In genomic region chr7:99570680-99571079, GRCm38 (mm10) we compare ENCODE assay signal across 9 mouse cellular contexts. TPM values are rescaled to one million over a fixed set of nuclear protein-coding genes. Genes with fewer than 3 reads are reported as not detected.
A peak's percentile ranks its signal among the peaks of the same experiment; 100 is the strongest.
DNase-seq lines count a peak whose midpoint lies in the region; ATAC-seq and TF ChIP-seq lines count a peak whose summit lies in the region.
"Had no signal": no experiment of that assay in that cellular context is flagged by ENCODE, and none has a peak within 500 bp of the region (broad histone marks: within the 10 kb centered on the region; RNA-seq: fewer than 3 reads in every experiment).

No protein-coding gene starts in this region.

- no peaks in the 10 kb centered on the region for H3K27me3 ChIP-seq in hindbrain, embryonic 12.5 days
- no peaks in the 10 kb centered on the region for H3K27me3 ChIP-seq in hindbrain, postnatal 0 days (ENCODE audit: insufficient read depth, low read length)
- H3K27me3 ChIP-seq in midbrain, embryonic 13.5 days, result no peaks in the 10 kb centered on the region
- H3K27me3 ChIP-seq in midbrain, embryonic 11.5 days (ENCODE audit: control insufficient read depth, insufficient read depth, low read length), result no peaks in the 10 kb centered on the region
- H3K27me3 ChIP-seq in limb, embryonic 12.5 days, result no peaks in the 10 kb centered on the region

- H3K4me2 ChIP-seq in hindbrain, embryonic 12.5 days (replicated peaks), result no peak overlapping the region
- no peak overlapping the region for H3K4me2 ChIP-seq in hindbrain, postnatal 0 days (ENCODE audit: low read depth, low read length)
- no peak overlapping the region for H3K4me2 ChIP-seq in midbrain, embryonic 13.5 days (replicated peaks)
- H3K4me2 ChIP-seq in midbrain, embryonic 11.5 days, result no peak overlapping the region
- H3K4me2 ChIP-seq in limb, embryonic 12.5 days, result no peak overlapping the region

- no peaks in the 10 kb centered on the region for H3K36me3 ChIP-seq in hindbrain, embryonic 12.5 days
- H3K36me3 ChIP-seq in hindbrain, postnatal 0 days (ENCODE audit: insufficient read depth, low read length), result no peaks in the 10 kb centered on the region
- H3K36me3 ChIP-seq in midbrain, embryonic 13.5 days, result 0 out of 2 replicates have a peak, but pooled peaks cover 5% of the 10 kb centered on the region
- no peaks in the 10 kb centered on the region for H3K36me3 ChIP-seq in midbrain, embryonic 11.5 days (ENCODE audit: control insufficient read depth, insufficient read depth, low read length)
- no peaks in the 10 kb centered on the region for H3K36me3 ChIP-seq in limb, embryonic 12.5 days

- 65% methylated on average over 5 of the region's 5 CpGs for WGBS in hindbrain, embryonic 12.5 days
- WGBS in hindbrain, postnatal 0 days, result 47% methylated on average over 5 of the region's 5 CpGs
- WGBS in midbrain, embryonic 13.5 days, result 53% methylated on average over 5 of the region's 5 CpGs
- WGBS in midbrain, embryonic 11.5 days, result 60% methylated on average over 5 of the region's 5 CpGs
- 57% methylated on average over 5 of the region's 5 CpGs for WGBS in limb, embryonic 12.5 days

- no peak overlapping the region for H3K4me3 ChIP-seq in hindbrain, embryonic 12.5 days
- no peak overlapping the region for H3K4me3 ChIP-seq in hindbrain, postnatal 0 days (ENCODE audit: low read length)
- no peak overlapping the region for H3K4me3 ChIP-seq in midbrain, embryonic 13.5 days (replicated peaks)
- no peak overlapping the region for H3K4me3 ChIP-seq in midbrain, embryonic 11.5 days (ENCODE audit: low read depth, low read length)
- no peak overlapping the region for H3K4me3 ChIP-seq in limb, embryonic 12.5 days (replicated peaks)
- H3K4me3 ChIP-seq: myocyte had no signal

- H3K27ac ChIP-seq in hindbrain, embryonic 12.5 days, result peak overlapping the region; percentile 31; the same call in 1 of the 2 replicates
- no peak overlapping the region for H3K27ac ChIP-seq in hindbrain, postnatal 0 days
- 0 out of 2 replicates have a peak overlapping the region, but pooled peaks have one; percentile 30 for H3K27ac ChIP-seq in midbrain, embryonic 13.5 days
- no peak overlapping the region for H3K27ac ChIP-seq in midbrain, embryonic 11.5 days (ENCODE audit: low read depth, low read length)
- H3K27ac ChIP-seq in limb, embryonic 12.5 days, result 0 out of 2 replicates have a peak overlapping the region, but pooled peaks have one; percentile 41

- H3K4me1 ChIP-seq in hindbrain, embryonic 12.5 days, result peaks cover 23% of the 10 kb centered on the region
- H3K4me1 ChIP-seq in hindbrain, postnatal 0 days (ENCODE audit: insufficient read depth, low read length), result peaks cover 10% of the 10 kb centered on the region; the same call in 1 of the 2 replicates
- peaks cover 22% of the 10 kb centered on the region for H3K4me1 ChIP-seq in midbrain, embryonic 13.5 days (replicated peaks)
- peaks cover 2% of the 10 kb centered on the region; the same call in 1 of the 2 replicates for H3K4me1 ChIP-seq in midbrain, embryonic 11.5 days (ENCODE audit: control insufficient read depth, insufficient read depth, low read length)
- H3K4me1 ChIP-seq in limb, embryonic 12.5 days (replicated peaks), result peaks cover 21% of the 10 kb centered on the region

- peak overlapping the region; percentile 27; the same call in 1 of the 2 replicates for H3K9ac ChIP-seq in hindbrain, embryonic 12.5 days
- H3K9ac ChIP-seq in hindbrain, postnatal 0 days (replicated peaks; ENCODE audit: low read length), result no peak overlapping the region; the same call in 1 of the 2 replicates
- H3K9ac ChIP-seq in midbrain, embryonic 13.5 days (replicated peaks), result peak overlapping the region; percentile 48; the same call in 1 of the 2 replicates
- H3K9ac ChIP-seq in midbrain, embryonic 11.5 days (ENCODE audit: low read length), result no peak overlapping the region
- H3K9ac ChIP-seq in limb, embryonic 12.5 days (replicated peaks), result no peak overlapping the region

- TF ChIP-seq CTCF in hindbrain, postnatal 0 days (IDR thresholded peaks at IDR 0.05; ENCODE audit: low read depth), result no peak

- H3K9me3 ChIP-seq in hindbrain, embryonic 12.5 days (replicated peaks), result no peaks in the 10 kb centered on the region
- H3K9me3 ChIP-seq in hindbrain, postnatal 0 days (ENCODE audit: low read length), result no peaks in the 10 kb centered on the region
- no peaks in the 10 kb centered on the region for H3K9me3 ChIP-seq in midbrain, embryonic 13.5 days
- H3K9me3 ChIP-seq in midbrain, embryonic 11.5 days (ENCODE audit: control insufficient read depth, low read length), result no peaks in the 10 kb centered on the region
- no peaks in the 10 kb centered on the region for H3K9me3 ChIP-seq in limb, embryonic 12.5 days

- DNase-seq in hindbrain, postnatal 0 days (ENCODE audit: low spot score), result no peak
- no peak for DNase-seq in midbrain, embryonic 11.5 days (ENCODE audit: low spot score, missing footprints)
- DNase-seq in thymus, postnatal 14 days, result peak; percentile 46
- DNase-seq: right cerebral cortex, postnatal 14 days had no signal

- no peak for ATAC-seq in hindbrain, embryonic 12.5 days (ENCODE audit: low FRiP score)
- ATAC-seq in hindbrain, postnatal 0 days, result no peak
- ATAC-seq in midbrain, embryonic 13.5 days, result no peak
- no peak for ATAC-seq in midbrain, embryonic 11.5 days (ENCODE audit: low FRiP score)
- no peak for ATAC-seq in limb, embryonic 12.5 days (ENCODE audit: insufficient number of reproducible peaks, insufficient read depth, low FRiP score, low TSS enrichment, low read depth)
- no peak for ATAC-seq in megakaryocyte-erythroid progenitor cell, adult 5-6 weeks (replicated peaks; ENCODE audit: low FRiP score, low TSS enrichment, poor library complexity, severe bottlenecking)

RNA-seq across cellular contexts. Expression of gene Arrb1, which starts 35.4 kb away (rescaled TPM):
- 16.7 TPM in 2 replicates for polyA plus RNA-seq in hindbrain, embryonic 12.5 days (2016; fragmentation: Nextera tagmentation; extraction: Ambion mirVana)
- total RNA-seq in hindbrain, postnatal 0 days (2014; rRNA removed), result 106 and 113 TPM in 2 replicates
- polyA plus RNA-seq in hindbrain, postnatal 0 days (2015; fragmentation: Nextera tagmentation; extraction: Ambion mirVana), result 13.5 and 13.7 TPM in 2 replicates
- 14.0 and 14.8 TPM in 2 replicates for polyA plus RNA-seq in midbrain, embryonic 13.5 days (2015; fragmentation: Nextera tagmentation; extraction: Ambion mirVana)
- polyA plus RNA-seq in midbrain, embryonic 11.5 days (2014; fragmentation: Nextera tagmentation; extraction: Ambion mirVana), result 4.1 and 4.6 TPM in 2 replicates
- polyA plus RNA-seq in limb, embryonic 12.5 days (2016; fragmentation: Nextera tagmentation; extraction: Ambion mirVana), result 8.1 and 8.4 TPM in 2 replicates
- 59.0 and 91.0 TPM in 2 replicates for total RNA-seq in megakaryocyte-erythroid progenitor cell, adult 5-6 weeks (2014; fragmentation: Nextera tagmentation)
- total RNA-seq in megakaryocyte-erythroid progenitor cell, adult 5-6 weeks (2017), result 70.4 and 96.2 TPM in 2 replicates

RNA-seq across cellular contexts. Expression of gene Tpbgl, which starts 56.2 kb away (rescaled TPM):
- 1.6 and 2.2 TPM in 2 replicates for polyA plus RNA-seq in hindbrain, embryonic 12.5 days (2016; fragmentation: Nextera tagmentation; extraction: Ambion mirVana)
- total RNA-seq in hindbrain, postnatal 0 days (2014; rRNA removed), result 6.4 and 7.9 TPM in 2 replicates
- polyA plus RNA-seq in hindbrain, postnatal 0 days (2015; fragmentation: Nextera tagmentation; extraction: Ambion mirVana), result 2.3 and 2.9 TPM in 2 replicates
- 0.64 and 1.0 TPM in 2 replicates for polyA plus RNA-seq in midbrain, embryonic 13.5 days (2015; fragmentation: Nextera tagmentation; extraction: Ambion mirVana)
- polyA plus RNA-seq in midbrain, embryonic 11.5 days (2014; fragmentation: Nextera tagmentation; extraction: Ambion mirVana), result 0.34 and 0.92 TPM in 2 replicates
- 0.14 and 0.26 TPM in 2 replicates for polyA plus RNA-seq in limb, embryonic 12.5 days (2016; fragmentation: Nextera tagmentation; extraction: Ambion mirVana)
- total RNA-seq in megakaryocyte-erythroid progenitor cell, adult 5-6 weeks (2014; fragmentation: Nextera tagmentation), result 0.35 TPM in 1 of 2 replicates, not detected in the other
- total RNA-seq in megakaryocyte-erythroid progenitor cell, adult 5-6 weeks (2017), result 0.05 TPM in 1 of 2 replicates, not detected in the other
- polyA plus RNA-seq: myocyte had no signal

Comparison
In these comparisons a context has a peak if more than half of its experiments do, and no peak if none do; other contexts are left out.
1. H3K27ac ChIP-seq: peak in hindbrain, embryonic 12.5 days (single experiment), midbrain, embryonic 13.5 days (single experiment) and limb, embryonic 12.5 days (single experiment); none in hindbrain, postnatal 0 days (single experiment) and midbrain, embryonic 11.5 days (single experiment).
2. H3K9ac ChIP-seq: peak in hindbrain, embryonic 12.5 days (single experiment) and midbrain, embryonic 13.5 days (single experiment); none in hindbrain, postnatal 0 days (single experiment), midbrain, embryonic 11.5 days (single experiment) and limb, embryonic 12.5 days (single experiment).